Mouse (Mus musculus) neural tube, embryonic 11.5 days (tissue): ENCODE data around the gene Mpo. TPM values are rescaled to one million over a fixed set of nuclear protein-coding genes. Genes with fewer than 3 reads are reported as not detected.

Experiments
- ATAC-seq: fragments of 200-750 bp; cut with Nextera tagmentation; 2 replicates; pipeline ENCODE4 v1.8.0; 2017; ENCODE audit warnings: moderate number of reproducible peaks, mild to moderate bottlenecking, moderate TSS enrichment, moderate library complexity; ENCODE audit not compliant: insufficient read depth, low FRiP score, low TSS enrichment
- DNase-seq: peaks from one replicate; pipeline ENCODE4 v3.0.0-alpha.2; 2015; ENCODE audit warnings: low spot score
- H3K27ac ChIP-seq: fragments of 300-500 bp; sonication (generic); 2 replicates; pipeline ENCODE4 v1.5.1; 2014; ENCODE audit warnings: low read depth, mild to moderate bottlenecking, low read length
- H3K27me3 ChIP-seq: fragments of 300-500 bp; sonication (generic); 2 replicates; pipeline ENCODE4 v1.6.1; 2014; ENCODE audit warnings: mild to moderate bottlenecking, low read length, mixed read lengths; ENCODE audit not compliant: control insufficient read depth, insufficient read depth
- H3K36me3 ChIP-seq: fragments of 300-500 bp; sonication (generic); 2 replicates; pipeline ENCODE4 v1.6.1; 2014; ENCODE audit warnings: mild to moderate bottlenecking, low read length, moderate library complexity, mixed read lengths; ENCODE audit not compliant: control insufficient read depth, insufficient read depth
- H3K4me1 ChIP-seq: fragments of 300-500 bp; sonication (generic); 2 replicates; pipeline ENCODE4 v1.6.1; 2014; ENCODE audit warnings: low read length, mixed read lengths; ENCODE audit not compliant: control insufficient read depth, insufficient read depth
- H3K4me2 ChIP-seq: fragments of 300-500 bp; sonication (generic); 2 replicates; pipeline ENCODE4 v1.6.1; 2014; ENCODE audit warnings: low read depth, mild to moderate bottlenecking, moderate library complexity
- H3K4me3 ChIP-seq: fragments of 300-500 bp; sonication (generic); 2 replicates; pipeline ENCODE4 v1.5.1; 2014; ENCODE audit warnings: low read depth, low read length
- H3K9ac ChIP-seq: fragments of 300-500 bp; sonication (generic); 2 replicates; pipeline ENCODE4 v1.6.1; 2014; ENCODE audit warnings: mild to moderate bottlenecking, low read length
- H3K9me3 ChIP-seq: fragments of 300-500 bp; sonication (generic); 2 replicates; pipeline ENCODE4 v1.6.1; 2016; ENCODE audit warnings: low read length; ENCODE audit not compliant: control insufficient read depth
- WGBS: fragments of 180-500 bp; shearing (Covaris S2); extraction: QIAGEN DNeasy Blood & Tissue Kit; methylation state at CpG from one replicate; pipeline ENCODE4 v1.1.7; 2014; 5-methylcytosine and 5-hydroxymethylcytosine counted together
- polyA plus RNA-seq: library from polyadenylated mRNA; unstranded; fragments of >200 nt; fragmentation: Nextera tagmentation; extraction: Ambion mirVana; gene quantifications from 2 replicates; pipeline ENCODE4 v1.2.1, GENCODE M21; 2014

Gene Mpo
- polyA plus RNA-seq, 1 experiment from 2014 or later, result 7.7 TPM

DNA sequence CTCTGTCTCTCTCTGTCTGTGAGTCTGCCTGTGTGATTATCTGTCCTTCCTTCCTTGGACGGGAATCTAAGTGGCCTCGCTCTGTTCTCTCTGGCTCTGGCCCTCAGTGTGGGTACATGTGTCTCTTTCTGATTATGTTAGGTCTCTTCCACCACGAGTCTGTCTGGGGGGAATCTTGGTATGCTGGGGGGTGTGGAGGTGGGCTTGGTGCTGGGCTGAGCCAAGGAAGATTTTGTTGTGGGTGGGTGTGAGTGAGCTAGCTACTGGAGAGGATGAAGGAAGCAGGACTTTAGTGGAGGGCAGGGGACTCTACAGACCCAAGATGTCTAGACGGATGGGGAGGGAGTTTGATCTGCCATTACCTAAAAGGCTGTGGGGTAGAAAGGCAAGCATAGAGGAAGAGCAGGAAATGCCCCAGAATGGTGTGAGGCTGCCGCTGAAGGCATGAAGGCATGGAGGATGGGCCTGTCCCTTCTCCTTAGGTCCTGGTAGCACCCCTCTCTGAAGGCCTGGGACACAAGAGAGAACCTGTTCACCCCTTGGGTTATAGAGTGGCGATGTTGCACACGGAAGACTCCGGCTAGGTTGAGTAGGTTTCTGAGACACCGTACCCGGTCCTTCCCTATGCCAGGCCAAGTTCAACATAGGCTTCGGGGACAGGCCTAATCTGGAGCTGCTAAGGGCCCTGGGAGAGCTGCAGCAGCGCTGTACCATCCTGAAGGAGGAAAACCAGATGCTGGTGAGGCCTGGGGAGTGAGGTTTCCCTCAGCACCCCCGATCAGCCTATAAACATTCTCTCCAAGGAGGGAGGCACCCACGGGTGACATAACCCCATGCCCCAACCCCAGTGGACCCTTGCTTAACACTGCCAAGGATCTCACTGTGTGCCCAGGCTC lies 31.3 kb upstream of the Mpo start:
- no peak for ATAC-seq

DNA sequence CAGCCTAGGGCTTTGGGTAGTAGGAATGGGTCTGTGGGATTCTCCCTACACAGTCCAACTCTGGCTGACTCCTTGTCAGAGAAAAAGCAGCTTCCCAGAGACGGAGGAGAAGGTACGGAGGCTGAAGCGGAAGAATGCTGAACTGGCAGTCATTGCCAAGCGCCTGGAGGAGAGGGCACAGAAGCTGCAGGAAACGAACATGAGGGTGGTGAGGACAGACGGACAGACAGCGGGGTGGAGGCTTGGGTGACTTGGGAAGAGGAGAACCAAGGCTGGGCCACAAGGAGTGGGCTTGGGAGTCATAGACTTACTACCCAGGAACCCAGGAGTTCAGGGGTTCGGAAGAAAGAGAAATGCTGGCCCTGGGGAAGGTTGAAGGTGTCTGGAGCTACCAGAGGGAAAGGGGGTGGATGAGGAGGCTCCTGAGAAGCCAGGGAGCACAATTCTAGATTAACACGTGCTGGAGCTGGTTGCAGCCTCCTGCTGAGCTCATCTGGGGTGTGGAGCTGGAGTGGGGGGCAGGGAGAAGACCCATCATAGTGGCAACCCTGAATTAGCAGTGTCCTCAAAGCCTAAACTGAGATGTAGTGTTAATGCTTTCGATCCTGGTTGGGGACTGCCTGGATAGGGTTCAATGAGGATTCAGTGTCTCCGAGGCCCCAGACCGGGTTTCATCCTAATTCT lies 30.5 kb upstream of the Mpo start:
- Histone ChIP-seq H3K27ac (no peak overlapping the region), H3K4me3 (peak overlapping the region; percentile 54; the same call in 1 of the 2 replicates), H3K36me3 (no peaks in the 10 kb centered on the region), H3K4me2 (peak overlapping the region; percentile 96), H3K9me3 (no peaks in the 10 kb centered on the region), H3K9ac (no peak overlapping the region), H3K4me1 (peaks cover 12% of the 10 kb centered on the region; the same call in 1 of the 2 replicates), H3K27me3 (peaks cover 62% of the 10 kb centered on the region)
- ATAC-seq (no peak), DNase-seq (no peak)
- WGBS, result 43% methylated on average over 12 of the region's 12 CpGs

More for the DNA sequence above, 31.3 kb upstream of the Mpo start:
- WGBS, result 76% methylated on average over 14 of the region's 14 CpGs
- Histone ChIP-seq H3K27me3 (peaks cover 62% of the 10 kb centered on the region), H3K4me1 (peaks cover 12% of the 10 kb centered on the region; the same call in 1 of the 2 replicates), H3K27ac (no peak overlapping the region), H3K9me3 (no peaks in the 10 kb centered on the region), H3K9ac (peak overlapping the region; percentile 14; the same call in 1 of the 2 replicates), H3K4me3 (0 out of 2 replicates have a peak overlapping the region, but pooled peaks have one; percentile 10), H3K4me2 (peak overlapping the region; percentile 12), H3K36me3 (no peaks in the 10 kb centered on the region)
- no peak for DNase-seq

DNA sequence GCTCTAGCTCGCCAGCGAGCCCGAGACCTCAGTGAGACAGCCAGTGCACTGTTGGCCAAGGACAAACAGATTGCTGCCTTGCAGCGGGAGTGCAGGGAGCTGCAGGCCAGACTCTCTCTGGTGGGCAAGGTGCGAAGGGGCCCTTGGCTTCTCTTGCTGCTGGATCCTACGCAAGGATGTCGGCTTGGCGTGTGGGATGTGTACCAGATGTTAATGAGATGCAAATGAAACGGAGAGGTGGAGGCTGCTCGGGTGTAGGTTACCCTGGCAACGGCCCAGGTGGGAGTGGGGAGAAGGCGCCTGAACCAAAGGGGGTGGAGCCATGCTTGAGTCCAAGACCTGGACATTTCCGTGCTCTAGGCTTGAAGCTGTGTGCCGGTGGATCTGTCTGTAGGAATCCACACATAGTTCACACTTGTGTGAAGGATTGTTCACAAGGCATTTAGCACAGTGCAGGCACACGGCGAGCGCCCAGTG lies 29.8 kb upstream of the Mpo start:
- peaks cover 62% of the 10 kb centered on the region for H3K27me3 ChIP-seq
- peak; percentile 55 for DNase-seq
- no peaks in the 10 kb centered on the region for H3K9me3 ChIP-seq
- ATAC-seq, result peak; percentile 23; the same call in 1 of the 2 replicates
- WGBS, result under 1% methylated on average over 17 of the region's 17 CpGs
- no peak overlapping the region for H3K27ac ChIP-seq
- peaks cover 12% of the 10 kb centered on the region; the same call in 1 of the 2 replicates for H3K4me1 ChIP-seq
- peak overlapping the region; percentile 54 for H3K4me3 ChIP-seq
- H3K36me3 ChIP-seq, result no peaks in the 10 kb centered on the region
- peak overlapping the region; percentile 71 for H3K9ac ChIP-seq
- peak overlapping the region; percentile 96 for H3K4me2 ChIP-seq

DNA sequence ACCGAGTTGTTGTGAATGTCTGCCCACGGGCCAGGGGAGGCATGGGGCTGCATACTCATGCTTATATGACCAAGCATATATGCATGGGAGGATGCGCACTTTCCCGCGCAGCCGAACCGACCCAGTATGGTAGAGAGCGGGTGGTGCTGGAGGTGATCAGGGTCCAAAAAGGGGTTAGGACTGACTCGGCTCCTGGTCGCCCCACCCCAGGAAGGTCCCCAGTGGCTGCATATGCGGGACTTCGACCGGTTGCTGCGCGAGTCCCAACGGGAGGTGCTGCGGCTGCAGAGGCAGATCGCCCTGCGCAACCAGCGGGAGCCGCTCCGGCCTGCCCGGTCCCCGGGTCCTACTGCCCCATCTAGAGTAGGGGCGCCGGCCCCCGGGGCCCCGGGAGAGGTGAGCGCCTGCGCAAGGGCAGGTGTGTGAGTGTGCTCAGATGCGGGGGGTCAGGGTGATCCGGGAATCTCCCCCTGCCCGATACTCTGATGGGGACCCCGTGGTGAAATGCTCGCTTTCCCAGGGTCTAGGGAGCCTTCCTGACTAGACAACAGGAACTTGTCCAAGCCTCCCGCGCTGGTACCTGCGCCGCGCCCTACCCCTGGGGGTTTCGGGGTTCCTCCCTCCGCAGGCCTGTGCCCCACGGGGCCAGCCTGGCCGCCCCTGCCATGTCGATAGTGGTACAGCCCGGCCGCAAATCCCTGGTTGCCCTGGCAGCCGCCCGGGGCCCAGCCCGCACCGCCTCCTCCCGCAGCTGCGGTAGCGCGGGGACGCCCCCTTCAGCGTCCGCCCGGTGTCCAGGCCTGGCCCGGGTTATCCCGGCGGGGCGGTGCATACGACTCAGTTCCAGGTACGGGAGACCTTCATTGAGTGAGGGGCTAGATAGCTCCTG lies 29.1 kb upstream of the Mpo start:
- DNase-seq, result peak; percentile 67
- Histone ChIP-seq H3K9ac (peak overlapping the region; percentile 71), H3K4me1 (peaks cover 12% of the 10 kb centered on the region; the same call in 1 of the 2 replicates), H3K4me3 (peak overlapping the region; percentile 54), H3K27ac (0 out of 2 replicates have a peak overlapping the region, but pooled peaks have one; percentile 39), H3K9me3 (no peaks in the 10 kb centered on the region), H3K36me3 (no peaks in the 10 kb centered on the region), H3K4me2 (peak overlapping the region; percentile 96), H3K27me3 (peaks cover 62% of the 10 kb centered on the region)
- 1% methylated on average over 62 of the region's 65 CpGs for WGBS
- peak; percentile 45 for ATAC-seq

DNA sequence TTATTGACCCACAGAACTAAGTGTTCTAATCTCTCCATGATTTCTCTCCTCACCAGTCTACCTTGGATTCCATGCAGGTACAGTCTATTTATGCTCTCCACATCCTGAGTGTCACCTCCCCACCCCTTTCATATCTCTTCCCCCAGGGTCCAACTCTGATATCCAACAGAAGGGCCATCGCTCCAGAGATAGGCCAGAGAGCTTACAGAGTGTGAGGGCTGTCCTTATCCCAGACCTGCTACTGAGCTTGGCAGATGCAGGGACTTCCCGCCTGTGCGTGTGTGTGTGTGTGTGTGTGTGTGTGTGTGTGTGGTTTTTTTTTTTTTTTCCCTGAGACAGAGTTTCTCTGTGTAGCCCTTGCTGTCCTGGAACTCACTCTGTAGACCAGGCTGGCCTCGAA lies 24.6 kb upstream of the Mpo start:
- Histone ChIP-seq H3K4me1 (peaks cover 8% of the 10 kb centered on the region; the same call in 1 of the 2 replicates), H3K4me3 (no peak overlapping the region), H3K9me3 (no peaks in the 10 kb centered on the region), H3K9ac (no peak overlapping the region), H3K27ac (no peak overlapping the region), H3K36me3 (no peaks in the 10 kb centered on the region), H3K27me3 (peaks cover 28% of the 10 kb centered on the region), H3K4me2 (no peak overlapping the region)
- ATAC-seq (no peak), DNase-seq (no peak)
- WGBS, result 81% methylated on average over 4 of the region's 4 CpGs

DNA sequence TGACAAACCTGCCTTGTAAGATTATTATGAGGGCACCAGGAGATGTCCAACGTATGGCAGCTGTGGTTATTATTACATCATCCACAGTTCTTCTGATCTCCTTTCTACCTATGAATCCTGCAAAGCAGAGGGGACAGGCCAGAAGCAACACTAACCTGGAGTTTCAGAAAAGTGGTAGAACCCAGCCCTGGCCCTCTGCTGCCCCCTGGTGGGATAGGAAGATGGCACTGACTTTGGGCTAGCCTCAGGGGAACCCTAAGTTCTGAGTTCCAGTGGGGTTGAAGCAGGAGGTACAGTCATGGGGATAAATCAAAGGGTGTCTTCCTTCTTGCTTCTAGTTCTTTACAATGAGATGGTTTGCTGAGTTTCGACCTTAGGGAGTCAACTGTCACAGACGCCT lies 22.4 kb upstream of the Mpo start:
- Histone ChIP-seq H3K4me3 (no peak overlapping the region), H3K4me1 (no peaks in the 10 kb centered on the region), H3K9me3 (no peaks in the 10 kb centered on the region), H3K4me2 (no peak overlapping the region), H3K9ac (no peak overlapping the region), H3K27ac (no peak overlapping the region), H3K27me3 (peaks cover 6% of the 10 kb centered on the region), H3K36me3 (no peaks in the 10 kb centered on the region)
- 61% methylated on average over 3 of the region's 3 CpGs for WGBS
- DNase-seq (peak; percentile 62), ATAC-seq (no peak)

DNA sequence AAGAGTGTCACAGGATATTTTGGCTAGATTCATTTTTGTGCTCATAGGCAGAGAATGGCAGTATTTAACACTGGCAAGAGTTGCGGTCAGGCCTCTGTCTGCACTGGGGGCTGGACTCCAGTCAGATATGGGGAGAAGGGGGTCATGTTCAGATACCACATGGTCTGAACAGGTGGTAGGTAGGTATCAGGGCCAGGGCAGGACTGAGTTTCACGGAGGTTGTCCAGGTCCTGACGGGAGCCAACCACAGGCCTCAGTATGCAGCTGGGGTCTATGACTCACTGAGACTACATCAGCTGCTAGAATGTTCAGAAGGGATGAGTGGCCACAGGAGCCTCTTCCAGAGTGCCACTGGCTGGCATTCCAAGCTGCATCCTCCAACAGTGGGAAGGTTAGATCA lies 21.0 kb upstream of the Mpo start:
- DNase-seq, result no peak
- Histone ChIP-seq H3K9me3 (no peaks in the 10 kb centered on the region), H3K4me1 (no peaks in the 10 kb centered on the region), H3K27me3 (no peaks in the 10 kb centered on the region), H3K4me3 (no peak overlapping the region), H3K4me2 (no peak overlapping the region), H3K27ac (no peak overlapping the region), H3K9ac (no peak overlapping the region), H3K36me3 (no peaks in the 10 kb centered on the region)
- 89% methylated on average over 3 of the region's 3 CpGs for WGBS
- no peak for ATAC-seq
